Mouse (Mus musculus) adrenal gland (tissue): ENCODE results near the gene Tlr8.

Source experiments
- intact Hi-C: fragments of 180-260 bp; cut with DNase I; formaldehyde crosslinking; loops from one replicate; pipeline ENCODE4 v1.15.1; 2025

Gene Tlr8

GRCm38 (mm10) chrX:167205813-167206520 is 58.2 kb downstream of the Tlr8 start:
- intact Hi-C loops = no loop called here

GRCm38 (mm10) chrX:167201365-167201764 is 62.8 kb downstream of the Tlr8 start:
- intact Hi-C loops = no loop called here

- intact Hi-C loops = no loop called here
These were observed 68.9 kb downstream of the Tlr8 start for GRCm38 (mm10) chrX:167195228-167195649.
